Mouse (Mus musculus): ENCODE results near the gene Pfkfb4. TPM values are rescaled to one million over a fixed set of nuclear protein-coding genes. Genes with fewer than 3 reads are reported as not detected.
A peak's percentile ranks its signal among the peaks of the same experiment; 100 is the strongest.

The Pfkfb4 gene
- total and polyA plus RNA-seq, 3 experiments, result 4.1 to 9.3 (median 7.1) TPM

DNA sequence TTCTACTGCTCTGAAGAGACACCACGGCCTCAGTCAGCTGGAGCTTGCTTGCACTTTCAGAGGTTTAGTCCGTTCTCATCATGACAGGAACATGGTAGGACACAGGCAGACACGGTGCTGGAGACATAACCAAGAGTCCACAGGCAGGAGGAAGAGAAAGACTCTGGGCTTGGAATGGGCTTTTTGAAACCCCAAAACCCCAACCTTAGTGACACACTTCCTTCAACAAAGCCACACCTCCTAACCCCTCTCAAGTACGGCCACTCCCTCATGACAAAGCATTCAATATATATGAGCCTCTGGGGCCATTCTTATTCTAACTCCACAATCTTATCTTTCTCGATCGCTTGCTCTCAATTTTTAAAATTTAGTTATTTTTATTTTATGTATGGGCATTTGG lies 40.9 kb downstream of the Pfkfb4 start:
- DNase-seq (ENCODE audit: low spot score), result no peak
- peaks cover 27% of the 10 kb centered on the region for H3K36me3 ChIP-seq (replicated peaks)
- H3K9me3 ChIP-seq (replicated peaks), result no peaks in the 10 kb centered on the region
- H3K4me3 ChIP-seq (ENCODE audit: low read depth, low read length), result no peak overlapping the region
- no peak for TF ChIP-seq GATA1 (IDR thresholded peaks at IDR 0.05; ENCODE audit: borderline replicate concordance, low read length)
- no peak for TF ChIP-seq TAL1 (conservative IDR thresholded peaks at IDR 0.05; ENCODE audit: low read depth, low read length)
- no peak for ATAC-seq (ENCODE audit: extremely low read depth, insufficient number of reproducible peaks, low FRiP score, poor library complexity, severe bottlenecking)
- peaks cover 12% of the 10 kb centered on the region for H3K4me1 ChIP-seq (ENCODE audit: insufficient read depth, low read depth, low read length)
- H3K27me3 ChIP-seq (ENCODE audit: insufficient read depth, low read length), result no peaks in the 10 kb centered on the region; the same call in 1 of the 2 replicates

DNA sequence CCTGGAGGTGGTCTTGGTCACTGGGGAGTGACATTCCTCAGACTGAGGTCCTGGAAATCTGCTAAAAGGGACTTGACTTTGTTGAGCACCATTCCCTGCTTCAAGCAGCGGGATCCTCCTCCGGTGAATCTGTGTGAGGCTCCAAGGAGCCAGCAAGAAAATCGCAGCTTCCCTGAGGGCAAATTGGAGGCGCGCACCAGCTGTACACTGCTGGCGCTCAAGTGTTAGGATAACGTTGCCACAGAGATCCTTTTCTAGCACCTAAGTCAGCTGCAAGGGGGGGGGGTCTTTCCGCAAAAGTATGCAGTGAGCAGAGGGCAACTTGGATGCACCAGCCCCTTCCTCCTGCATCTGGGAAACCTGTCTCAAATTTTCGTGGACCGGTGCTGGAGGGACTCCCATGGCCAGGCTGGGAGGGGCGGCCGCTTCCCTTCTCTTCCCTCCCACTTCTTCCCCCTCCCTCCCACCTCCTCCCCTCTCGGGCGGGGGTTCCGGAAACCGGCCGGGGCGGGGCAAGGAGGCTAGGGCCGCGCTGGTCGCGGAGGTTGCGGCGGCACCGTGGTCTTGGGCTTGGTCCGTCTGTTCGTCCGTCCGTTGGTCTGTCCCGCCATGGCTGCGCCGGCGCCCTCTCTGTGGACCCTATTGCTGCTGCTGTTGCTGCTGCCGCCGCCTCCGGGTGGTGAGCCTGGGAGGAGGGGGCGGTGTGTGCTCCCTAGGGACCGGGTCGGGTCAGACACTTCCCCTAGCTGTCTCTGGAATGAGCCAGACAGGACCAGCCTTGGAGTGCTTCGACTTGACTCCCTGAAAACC lies 46.7 kb downstream of the Pfkfb4 start, which contains the start of gene Shisa5:
TSS of gene Shisa5 (plus strand) at position 480 of the 810 bp plus-strand sequence.
- ATAC-seq (ENCODE audit: extremely low read depth, insufficient number of reproducible peaks, low FRiP score, poor library complexity, severe bottlenecking) (peak; percentile 78), DNase-seq (ENCODE audit: low spot score) (peak; percentile 74)
- TF ChIP-seq GATA1 (IDR thresholded peaks at IDR 0.05; ENCODE audit: borderline replicate concordance, low read length) (no peak), GATA2 (IDR thresholded peaks at IDR 0.05; ENCODE audit: borderline replicate concordance, low read depth, low read length) (no peak), POLR2AphosphoS5 (IDR thresholded peaks at IDR 0.05; ENCODE audit: insufficient replicate concordance, low read depth, low read length) (no peak), TAL1 (conservative IDR thresholded peaks at IDR 0.05; ENCODE audit: low read depth, low read length) (no peak), CTCF (IDR thresholded peaks at IDR 0.05; ENCODE audit: low read depth, low read length) (no peak)
- no peaks in the 10 kb centered on the region for H3K9me3 ChIP-seq (replicated peaks)
- peaks cover 12% of the 10 kb centered on the region for H3K36me3 ChIP-seq (replicated peaks)
- peaks cover 7% of the 10 kb centered on the region; the same call in 1 of the 2 replicates for H3K27me3 ChIP-seq (ENCODE audit: insufficient read depth, low read length)
- H3K4me3 ChIP-seq (ENCODE audit: low read depth, low read length), result peak within 1 kb of the TSS; percentile 89
- peaks cover 33% of the 10 kb centered on the region for H3K4me1 ChIP-seq (ENCODE audit: insufficient read depth, low read depth, low read length)

DNA sequence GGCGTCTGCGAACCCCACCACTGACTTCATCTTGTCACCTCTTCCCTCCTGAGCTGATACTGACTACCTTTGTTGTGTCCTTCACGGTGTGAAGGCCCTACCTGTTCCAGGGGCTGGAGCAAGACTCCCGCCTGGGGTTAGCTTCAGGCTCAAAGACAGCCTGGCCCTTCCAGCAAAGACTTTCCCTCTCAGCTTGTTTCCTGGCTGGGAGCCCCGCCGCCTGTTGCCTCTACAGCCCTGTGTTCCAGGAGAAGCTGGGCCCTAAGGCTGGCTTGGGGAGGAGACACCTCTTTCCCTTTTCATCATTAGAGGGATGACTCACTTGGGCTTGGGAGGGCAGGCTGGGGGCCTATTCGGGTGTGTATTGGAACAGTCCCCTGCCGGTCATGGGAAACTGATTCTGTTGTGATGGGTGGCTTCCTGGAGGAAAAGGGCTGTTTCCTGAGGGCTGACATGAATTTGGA lies 47.4 kb downstream of the Pfkfb4 start:
- peaks cover 7% of the 10 kb centered on the region; the same call in 1 of the 2 replicates for H3K27me3 ChIP-seq (ENCODE audit: insufficient read depth, low read length)
- peak overlapping the region; percentile 89 for H3K4me3 ChIP-seq (ENCODE audit: low read depth, low read length)
- no peak for TF ChIP-seq CTCF (IDR thresholded peaks at IDR 0.05; ENCODE audit: low read depth, low read length)
- no peak for TF ChIP-seq GATA1 (IDR thresholded peaks at IDR 0.05; ENCODE audit: borderline replicate concordance, low read length)
- peaks cover 33% of the 10 kb centered on the region for H3K4me1 ChIP-seq (ENCODE audit: insufficient read depth, low read depth, low read length)
- DNase-seq (ENCODE audit: low spot score) (peak; percentile 19), ATAC-seq (ENCODE audit: extremely low read depth, insufficient number of reproducible peaks, low FRiP score, poor library complexity, severe bottlenecking) (no peak)
- H3K9me3 ChIP-seq (replicated peaks), result no peaks in the 10 kb centered on the region
- H3K36me3 ChIP-seq (replicated peaks), result peaks cover 12% of the 10 kb centered on the region

DNA sequence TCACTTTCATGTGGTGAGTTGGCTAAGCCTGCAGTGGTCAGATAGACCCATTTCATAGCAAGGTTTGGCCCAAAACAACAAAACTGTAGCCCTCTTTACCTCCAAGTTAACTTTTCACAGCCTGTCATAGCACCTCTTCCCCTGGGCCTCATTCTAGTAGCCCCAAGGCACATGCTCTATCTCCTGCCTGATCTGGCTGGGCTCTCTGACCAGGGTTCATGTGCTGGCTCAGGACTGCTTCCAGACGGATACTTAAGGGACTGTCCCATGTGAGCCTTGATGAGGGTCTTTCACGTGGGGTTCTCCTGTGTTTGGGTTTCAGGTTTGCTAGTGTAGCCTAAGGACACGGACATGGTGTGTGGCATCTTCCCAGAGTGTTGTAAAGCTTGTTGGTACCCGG lies 48.1 kb downstream of the Pfkfb4 start:
- no peak for DNase-seq (ENCODE audit: low spot score)
- peaks cover 7% of the 10 kb centered on the region; the same call in 1 of the 2 replicates for H3K27me3 ChIP-seq (ENCODE audit: insufficient read depth, low read length)
- H3K4me1 ChIP-seq (ENCODE audit: insufficient read depth, low read depth, low read length), result peaks cover 33% of the 10 kb centered on the region
- H3K36me3 ChIP-seq (replicated peaks), result peaks cover 14% of the 10 kb centered on the region
- TF ChIP-seq GATA1 (IDR thresholded peaks at IDR 0.05; ENCODE audit: borderline replicate concordance, low read length), result no peak
- ATAC-seq (ENCODE audit: extremely low read depth, insufficient number of reproducible peaks, low FRiP score, poor library complexity, severe bottlenecking), result no peak
- H3K9me3 ChIP-seq (replicated peaks), result no peaks in the 10 kb centered on the region
- H3K4me3 ChIP-seq (ENCODE audit: low read depth, low read length), result no peak overlapping the region; the same call in 1 of the 2 replicates

DNA sequence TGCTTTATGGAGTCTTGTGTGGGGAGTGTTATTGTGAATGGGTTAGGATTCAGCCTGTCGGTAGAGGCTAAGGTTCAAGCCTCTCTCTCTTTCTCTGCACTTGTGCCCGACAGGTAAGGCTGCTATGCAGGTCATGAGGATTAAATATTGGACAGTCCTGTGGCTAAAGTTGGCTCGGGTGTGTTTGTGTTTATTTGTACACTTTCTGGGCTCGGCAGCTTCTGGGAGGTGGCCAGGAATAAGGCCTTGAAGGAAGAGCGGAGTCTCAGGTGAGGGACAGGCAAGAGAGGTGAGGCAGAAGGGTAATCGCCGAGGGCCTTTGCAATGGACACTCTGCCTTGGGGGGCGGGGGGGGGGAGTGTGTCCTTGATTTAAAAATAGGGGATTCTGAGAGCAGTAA lies 48.6 kb downstream of the Pfkfb4 start:
- peaks cover 33% of the 10 kb centered on the region for H3K4me1 ChIP-seq (ENCODE audit: insufficient read depth, low read depth, low read length)
- H3K9me3 ChIP-seq (replicated peaks), result no peaks in the 10 kb centered on the region
- TF ChIP-seq POLR2AphosphoS5 (IDR thresholded peaks at IDR 0.05; ENCODE audit: insufficient replicate concordance, low read depth, low read length) (no peak), GATA1 (IDR thresholded peaks at IDR 0.05; ENCODE audit: borderline replicate concordance, low read length) (no peak), TAL1 (conservative IDR thresholded peaks at IDR 0.05; ENCODE audit: low read depth, low read length) (no peak), CTCF (IDR thresholded peaks at IDR 0.05; ENCODE audit: low read depth, low read length) (no peak), GATA2 (IDR thresholded peaks at IDR 0.05; ENCODE audit: borderline replicate concordance, low read depth, low read length) (no peak)
- DNase-seq (ENCODE audit: low spot score), result no peak
- no peak overlapping the region for H3K4me3 ChIP-seq (ENCODE audit: low read depth, low read length)
- no peak for ATAC-seq (ENCODE audit: extremely low read depth, insufficient number of reproducible peaks, low FRiP score, poor library complexity, severe bottlenecking)
- H3K36me3 ChIP-seq (replicated peaks), result peaks cover 14% of the 10 kb centered on the region
- H3K27me3 ChIP-seq (ENCODE audit: insufficient read depth, low read length), result peaks cover 7% of the 10 kb centered on the region; the same call in 1 of the 2 replicates

DNA sequence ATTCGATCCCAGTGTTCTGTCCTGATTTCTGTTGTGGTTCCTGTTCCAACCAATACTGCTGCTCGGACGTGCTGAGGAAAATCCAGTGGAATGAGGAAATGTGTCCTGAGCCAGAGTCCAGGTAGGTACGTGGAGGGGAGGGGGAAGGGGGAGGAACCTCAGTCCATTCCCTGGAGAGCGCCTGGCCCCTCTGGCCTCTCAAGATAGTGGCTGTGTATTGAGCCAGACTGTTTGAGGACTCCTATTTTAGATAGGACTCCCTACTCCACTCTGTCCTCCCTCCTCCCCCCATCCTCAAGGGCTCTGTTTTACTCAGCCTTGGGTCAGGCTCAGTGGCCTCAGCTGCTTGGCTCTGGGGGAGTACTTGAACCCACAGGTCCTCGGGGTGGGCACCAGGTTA lies 49.3 kb downstream of the Pfkfb4 start:
- TF ChIP-seq POLR2AphosphoS5 (IDR thresholded peaks at IDR 0.05; ENCODE audit: insufficient replicate concordance, low read depth, low read length), result no peak
- no peak for TF ChIP-seq TAL1 (conservative IDR thresholded peaks at IDR 0.05; ENCODE audit: low read depth, low read length)
- no peak for TF ChIP-seq GATA1 (IDR thresholded peaks at IDR 0.05; ENCODE audit: borderline replicate concordance, low read length)
- TF ChIP-seq CTCF (IDR thresholded peaks at IDR 0.05; ENCODE audit: low read depth, low read length), result no peak
- TF ChIP-seq GATA2 (IDR thresholded peaks at IDR 0.05; ENCODE audit: borderline replicate concordance, low read depth, low read length), result no peak
- Histone ChIP-seq H3K4me3 (ENCODE audit: low read depth, low read length) (no peak overlapping the region), H3K4me1 (ENCODE audit: insufficient read depth, low read depth, low read length) (peaks cover 33% of the 10 kb centered on the region), H3K36me3 (replicated peaks) (peaks cover 14% of the 10 kb centered on the region), H3K9me3 (replicated peaks) (no peaks in the 10 kb centered on the region), H3K27me3 (ENCODE audit: insufficient read depth, low read length) (peaks cover 7% of the 10 kb centered on the region; the same call in 1 of the 2 replicates)
- no peak for ATAC-seq (ENCODE audit: extremely low read depth, insufficient number of reproducible peaks, low FRiP score, poor library complexity, severe bottlenecking)
- no peak for DNase-seq (ENCODE audit: low spot score)
